Mouse (Mus musculus) MEL (cell line): ENCODE measurements around the gene Ergic3. TPM values are rescaled to one million over a fixed set of nuclear protein-coding genes. Genes with fewer than 3 reads are reported as not detected.
A peak's percentile ranks its signal among the peaks of the same experiment; 100 is the strongest.

Experiments used
- DNase-seq: peaks from one replicate; pipeline ENCODE4 v3.0.0; 2011; ENCODE audit warnings: low read depth, low spot score
- H3K27ac ChIP-seq: 2 replicates; pipeline ENCODE4 v1.5.1; 2012; ENCODE audit warnings: low read depth, mild to moderate bottlenecking, control low read depth, low read length, moderate library complexity; ENCODE audit not compliant: control insufficient read depth
- H3K27me3 ChIP-seq, 2 experiments: fragments of 150-350 bp in 1 of 2; sonication (generic) in 1 of 2; 2 replicates each; pipeline ENCODE4 v1.6.1; 2012; ENCODE audit warnings: low read length in 2 of 2, mild to moderate bottlenecking in 2 of 2, improper control_type of control experiment in 1 of 2, moderate library complexity in 1 of 2; ENCODE audit not compliant: insufficient read depth in 2 of 2, control insufficient read depth in 1 of 2
- H3K36me3 ChIP-seq, 2 experiments: 2 replicates each; pipeline ENCODE4 v1.6.1; 2012 to 2014; ENCODE audit warnings: low read length in 2 of 2, improper control_type of control experiment in 1 of 2, inconsistent platforms in 1 of 2, mild to moderate bottlenecking in 1 of 2; ENCODE audit not compliant: insufficient read depth in 2 of 2, control insufficient read depth in 1 of 2
- H3K4me1 ChIP-seq, 2 experiments: fragments of 150-350 bp in 1 of 2; sonication (generic) in 1 of 2; 2 replicates each; pipeline ENCODE4 v1.6.1; 2012; ENCODE audit warnings: low read length in 2 of 2, improper control_type of control experiment in 1 of 2, mild to moderate bottlenecking in 1 of 2; ENCODE audit not compliant: insufficient read depth in 2 of 2, control insufficient read depth in 1 of 2
- H3K4me3 ChIP-seq, 2 experiments: fragments of 150-350 bp in 1 of 2; sonication (generic) in 1 of 2; 2 replicates each; pipeline ENCODE4 v1.5.1; 2012; ENCODE audit warnings: low read depth in 2 of 2, low read length in 2 of 2, mild to moderate bottlenecking in 2 of 2, moderate library complexity in 2 of 2, control low read depth in 1 of 2, improper control_type of control experiment in 1 of 2; ENCODE audit not compliant: control insufficient read depth in 1 of 2, insufficient read depth in 1 of 2
- H3K79me2 ChIP-seq: 2 replicates; pipeline ENCODE4 v1.6.1; 2012; ENCODE audit warnings: mild to moderate bottlenecking, low read length, moderate library complexity; ENCODE audit not compliant: control insufficient read depth, poor library complexity, insufficient read depth
- H3K9ac ChIP-seq: 2 replicates; pipeline ENCODE4 v1.6.1; 2012; ENCODE audit warnings: low read depth, mild to moderate bottlenecking, control low read depth, low read length, moderate library complexity; ENCODE audit not compliant: control insufficient read depth, poor library complexity, severe bottlenecking
- H3K9me3 ChIP-seq: fragments of 150-350 bp; sonication (generic); replicated peaks from 2 replicates; pipeline ENCODE4 v1.6.1; 2012; ENCODE audit warnings: mild to moderate bottlenecking, low read length, improper control_type of control experiment, moderate library complexity; ENCODE audit not compliant: insufficient read depth
- GABPA ChIP-seq: IDR thresholded peaks from 2 replicates; pipeline ENCODE4 v1.6.1; 2012; ENCODE audit warnings: low read depth, mild to moderate bottlenecking, inconsistent platforms, low read length, improper control_type of control experiment, moderate library complexity
- HCFC1 ChIP-seq: IDR thresholded peaks from 2 replicates; pipeline ENCODE4 v1.6.1; 2012; ENCODE audit warnings: low read depth, mild to moderate bottlenecking, inconsistent platforms, low read length, improper control_type of control experiment, moderate library complexity
- MEF2A ChIP-seq: IDR thresholded peaks from 2 replicates; pipeline ENCODE4 v1.6.1; 2014; ENCODE audit warnings: low read depth, mild to moderate bottlenecking, inconsistent platforms, low read length, improper control_type of control experiment; ENCODE audit not compliant: poor library complexity, insufficient replicate concordance, severe bottlenecking; ENCODE audit errors: extremely low read depth
- MYB ChIP-seq: IDR thresholded peaks from 2 replicates; pipeline ENCODE4 v1.6.1; 2011; ENCODE audit warnings: mild to moderate bottlenecking, low read depth, low read length, improper control_type of control experiment
- SIN3A ChIP-seq: IDR thresholded peaks from 2 replicates; pipeline ENCODE4 v1.6.1; 2012; ENCODE audit warnings: low read length, improper control_type of control experiment, inconsistent platforms
- TBP ChIP-seq: IDR thresholded peaks from 2 replicates; pipeline ENCODE4 v1.8.0; 2011; ENCODE audit warnings: low read depth, low read length, improper control_type of control experiment
- USF2 ChIP-seq, 2 experiments: IDR thresholded peaks; 2 replicates each; pipeline ENCODE4 v1.6.1; 2011 to 2012; ENCODE audit warnings: improper control_type of control experiment in 2 of 2, low read length in 2 of 2, borderline replicate concordance in 1 of 2, inconsistent platforms in 1 of 2, low read depth in 1 of 2, mild to moderate bottlenecking in 1 of 2; ENCODE audit not compliant: insufficient read depth in 1 of 2
- polyA plus RNA-seq, 2 experiments: library from polyadenylated mRNA; stranded (reverse) in 1 of 2; unstranded in 1 of 2; fragments of >175 nt in 1 of 2; fragments of >200 nt in 1 of 2; gene quantifications; 2 replicates each; pipeline versions ENCODE4 v1.2.1 to v1.2.4; 2012; ENCODE audit warnings: low replicate concordance in 2 of 2, low read depth in 1 of 2; ENCODE audit not compliant: insufficient read length in 2 of 2, insufficient read depth in 1 of 2, missing spikeins in 1 of 2
- total RNA-seq: library from RNA; depleted of rRNA; stranded (reverse); fragments of 300-350 nt; gene quantifications from 2 replicates; pipeline ENCODE4 v1.2.3, GENCODE M21; 2012; rRNA removed

The Ergic3 gene
- total and polyA plus RNA-seq, 3 experiments, result 86.9 to 168 TPM; not detected in 1

DNA sequence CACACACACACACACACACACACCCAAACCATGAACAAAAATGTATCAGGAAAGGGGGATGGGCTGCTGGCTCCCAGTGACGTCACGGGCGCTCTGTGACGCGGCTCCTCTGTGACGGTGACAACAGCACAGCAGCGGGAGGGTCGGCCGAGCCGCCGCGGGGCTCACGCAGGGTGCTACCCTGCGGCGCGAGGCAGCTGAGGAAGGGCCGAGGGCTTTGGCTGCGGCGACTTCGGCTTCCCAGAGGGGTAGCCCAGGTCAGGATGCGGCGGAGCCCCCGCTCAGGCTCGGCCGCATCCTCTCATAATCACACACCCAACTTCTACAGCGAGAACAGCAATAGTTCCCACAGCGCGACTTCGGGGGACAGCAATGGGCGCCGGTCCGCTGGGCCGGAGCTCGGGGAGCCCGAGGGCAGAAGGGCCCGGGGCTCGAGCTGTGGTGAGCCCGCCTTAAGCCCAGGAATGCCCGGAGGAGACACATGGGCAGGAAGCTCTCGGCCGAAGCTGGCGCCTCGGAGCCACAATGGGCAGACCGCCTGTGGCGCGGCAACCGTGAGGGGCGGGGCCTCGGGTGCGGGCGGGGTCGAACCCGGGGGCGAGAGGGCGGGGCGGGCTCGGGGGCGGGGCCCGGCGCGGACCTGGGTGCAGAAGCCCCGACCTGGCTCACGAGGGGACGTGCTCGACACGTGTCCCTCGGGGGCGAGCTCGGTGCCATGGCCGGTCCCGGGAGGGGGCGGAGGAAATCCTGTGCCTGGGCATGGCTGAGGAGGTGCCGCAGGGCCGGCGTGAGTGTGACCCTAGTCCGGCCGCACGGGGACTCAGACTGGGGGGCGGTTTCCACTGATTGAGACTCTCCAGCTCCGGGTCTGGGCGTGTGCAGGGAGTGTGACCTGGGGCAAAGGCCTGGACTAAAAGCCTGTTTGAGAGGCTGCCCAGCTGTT lies 57.5 kb downstream of the Ergic3 start, which contains the start of gene Spag4 (continued):
- TF ChIP-seq HCFC1, result peak; percentile 74
- TF ChIP-seq GABPA, result peak; percentile 87; the same call in 1 of the 2 replicates
- no peak; the same call in 1 of the 2 replicates for TF ChIP-seq TBP
- no peak for TF ChIP-seq MEF2A

DNA sequence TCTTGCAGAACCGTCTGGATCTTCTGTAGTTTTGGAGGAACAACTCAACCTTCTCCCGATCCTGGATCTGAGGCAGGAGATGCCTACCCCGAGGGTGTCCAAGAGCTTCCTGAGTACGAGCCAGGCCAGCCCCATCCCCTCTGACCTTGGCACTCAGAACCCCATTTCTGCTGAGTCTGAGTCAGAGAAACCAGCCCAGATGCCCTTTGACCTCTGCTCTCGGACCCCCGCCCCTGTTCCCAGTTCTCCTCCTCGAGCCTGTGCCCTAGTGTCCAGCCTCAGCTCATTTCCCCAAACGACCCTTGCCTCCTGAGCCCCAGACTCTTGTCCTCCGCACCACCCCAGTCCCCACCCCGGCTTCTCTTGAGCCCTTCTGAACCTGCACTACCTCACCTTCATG lies 58.3 kb downstream of the Ergic3 start:
- Histone ChIP-seq H3K9ac (peak overlapping the region; percentile 68), H3K4me3 (peak overlapping the region; percentile 89 to 99), H3K27ac (no peak overlapping the region), H3K4me1 (peaks cover 0 to 9% of the 10 kb centered on the region in 2 experiments; a peak in 3 of 4 replicates), H3K9me3 (no peaks in the 10 kb centered on the region), H3K36me3 (peaks cover 2 to 4% of the 10 kb centered on the region in 2 experiments; a peak in 3 of 4 replicates), H3K79me2 (peaks cover 3% of the 10 kb centered on the region; the same call in 1 of the 2 replicates), H3K27me3 (no peaks in the 10 kb centered on the region)
- DNase-seq, result no peak
- 0 out of 2 replicates have a peak, but pooled peaks have one; percentile 1 for TF ChIP-seq SIN3A
- no peak for TF ChIP-seq MYB
- no peak for TF ChIP-seq MEF2A
- TF ChIP-seq USF2 (IDR thresholded peaks at IDR 0.05; ENCODE audit: borderline replicate concordance in 1 of 2, insufficient read depth in 1 of 2, low read depth in 1 of 2, low read length in 2 of 2), result no peak

Other genes starting within 250 kb of the Ergic3 start
- gene Mmp24, start 232.7 kb upstream of the Ergic3 start, total RNA-seq, result 0.23 and 0.27 TPM in 2 replicates
- gene Mmp24, start 232.7 kb upstream of the Ergic3 start, polyA plus RNA-seq, result under 1 TPM in 1 of 2 experiments, not detected in 1; 0.06 TPM
- gene BC029722, start 188.6 kb upstream of the Ergic3 start, total RNA-seq, result 5.9 TPM in 2 replicates
- gene BC029722, start 188.6 kb upstream of the Ergic3 start, polyA plus RNA-seq, result 10 to 100 TPM in 1 of 2 experiments, not detected in 1; 19.7 TPM
- 318 and 349 TPM in 2 replicates for gene Eif6, start 181.1 kb upstream of the Ergic3 start, total RNA-seq
- gene Eif6, start 181.1 kb upstream of the Ergic3 start, polyA plus RNA-seq, result 100 to 1,000 TPM in 1 of 2 experiments, not detected in 1; 408 TPM
- gene Fam83c, start 173.2 kb upstream of the Ergic3 start, total RNA-seq, result 0.04 TPM in 1 of 2 replicates, not detected in the other
- under 1 TPM in 1 of 2 experiments, not detected in 1; 0.03 TPM for gene Fam83c, start 173.2 kb upstream of the Ergic3 start, polyA plus RNA-seq
- 83.1 and 87.1 TPM in 2 replicates for gene Uqcc1, start 77.7 kb upstream of the Ergic3 start, total RNA-seq
- gene Uqcc1, start 77.7 kb upstream of the Ergic3 start, polyA plus RNA-seq, result 10 to 100 TPM in 1 of 2 experiments, not detected in 1; 61.0 TPM
- gene Gm15557, start 67.3 kb upstream of the Ergic3 start, total RNA-seq, result not detected in 2 replicates
- gene Gm15557, start 67.3 kb upstream of the Ergic3 start, polyA plus RNA-seq, result not detected
- not detected in 2 replicates for gene Gdf5, start 62.7 kb upstream of the Ergic3 start, total RNA-seq
- under 1 TPM in 1 of 2 experiments, not detected in 1; 0.06 TPM for gene Gdf5, start 62.7 kb upstream of the Ergic3 start, polyA plus RNA-seq
- 9.8 and 12.8 TPM in 2 replicates for gene Cep250, start 51.6 kb upstream of the Ergic3 start, total RNA-seq
- gene Cep250, start 51.6 kb upstream of the Ergic3 start, polyA plus RNA-seq, result 10 to 100 TPM in 1 of 2 experiments, not detected in 1; 16.4 TPM
- gene 6430550D23Rik, start 68 bp upstream of the Ergic3 start, total RNA-seq, result 0.69 and 1.1 TPM in 2 replicates
- 1 to 10 TPM in 1 of 2 experiments, not detected in 1; 1.1 TPM for gene 6430550D23Rik, start 68 bp upstream of the Ergic3 start, polyA plus RNA-seq
- 0.04 TPM in 1 of 2 replicates, not detected in the other for gene Fer1l4, start 44.9 kb downstream of the Ergic3 start, total RNA-seq
- under 1 TPM in 1 of 2 experiments, not detected in 1; 0.07 TPM for gene Fer1l4, start 44.9 kb downstream of the Ergic3 start, polyA plus RNA-seq
- 5.0 and 5.5 TPM in 2 replicates for gene Spag4, start 57.1 kb downstream of the Ergic3 start, total RNA-seq
- gene Spag4, start 57.1 kb downstream of the Ergic3 start, polyA plus RNA-seq, result 10 to 100 TPM in 1 of 2 experiments, not detected in 1; 10.9 TPM
- 22.5 and 32.0 TPM in 2 replicates for gene Cpne1, start 103.9 kb downstream of the Ergic3 start, total RNA-seq
- 10 to 100 TPM in 1 of 2 experiments, not detected in 1; 52.8 TPM for gene Cpne1, start 103.9 kb downstream of the Ergic3 start, polyA plus RNA-seq
- gene Rbm12, start 103.9 kb downstream of the Ergic3 start, total RNA-seq, result 13.4 and 15.3 TPM in 2 replicates
- 10 to 100 TPM; 28.8 to 42.5 TPM for gene Rbm12, start 103.9 kb downstream of the Ergic3 start, polyA plus RNA-seq
- gene Gm28036, start 119.0 kb downstream of the Ergic3 start, total RNA-seq, result 27.6 and 32.3 TPM in 2 replicates
- 10 to 100 TPM in 1 of 2 experiments, not detected in 1; 20.4 TPM for gene Gm28036, start 119.0 kb downstream of the Ergic3 start, polyA plus RNA-seq
- 392 and 402 TPM in 2 replicates for gene Romo1, start 136.0 kb downstream of the Ergic3 start, total RNA-seq
- gene Romo1, start 136.0 kb downstream of the Ergic3 start, polyA plus RNA-seq, result 100 to 1,000 TPM in 1 of 2 experiments, not detected in 1; 554 TPM
- 79.6 and 83.9 TPM in 2 replicates for gene Nfs1, start 136.1 kb downstream of the Ergic3 start, total RNA-seq
- 10 to 100 TPM in 1 of 2 experiments, not detected in 1; 64.5 TPM for gene Nfs1, start 136.1 kb downstream of the Ergic3 start, polyA plus RNA-seq
- 212 and 228 TPM in 2 replicates for gene Rbm39, start 172.2 kb downstream of the Ergic3 start, total RNA-seq
- 1,000 to 10,000 TPM in 1 of 2 experiments, 100 to 1,000 TPM in 1; 248 to 1,530 TPM for gene Rbm39, start 172.2 kb downstream of the Ergic3 start, polyA plus RNA-seq
- 11.7 and 13.2 TPM in 2 replicates for gene Phf20, start 188.4 kb downstream of the Ergic3 start, total RNA-seq
- 10 to 100 TPM in 1 of 2 experiments, not detected in 1; 16.9 TPM for gene Phf20, start 188.4 kb downstream of the Ergic3 start, polyA plus RNA-seq